Mouse (Mus musculus): ENCODE results near the gene Tagap1. TPM values are rescaled to one million over a fixed set of nuclear protein-coding genes. Genes with fewer than 3 reads are reported as not detected.
"Not testable (repeated sequence)": the region's sequence is repeated elsewhere in the genome, so short reads cannot be mapped to it uniquely, and the experiment has no call there.

Gene Tagap1
- polyA plus RNA-seq, 1 experiment from 2014 or later, result 29.7 TPM

- H3K27me3 ChIP-seq (replicated peaks; ENCODE audit: control insufficient read depth, insufficient read depth, low read length); H3K9me3 ChIP-seq (ENCODE audit: control insufficient read depth, low read length); ATAC-seq; H3K4me2 ChIP-seq (ENCODE audit: low read depth, low read length); H3K4me1 ChIP-seq (ENCODE audit: control insufficient read depth, insufficient read depth, low read length); H3K4me3 ChIP-seq (ENCODE audit: low read length); H3K36me3 ChIP-seq (ENCODE audit: control insufficient read depth, insufficient read depth, low read length); H3K9ac ChIP-seq (ENCODE audit: low read depth, low read length); H3K27ac ChIP-seq (ENCODE audit: low read length): not testable (repeated sequence)
- WGBS, result no CpG with 5 or more reads among the region's 6 CpGs
Observed at GRCm38 (mm10) chr17:6995504-6995903, 34.5 kb upstream of the Tagap1 start.

DNA sequence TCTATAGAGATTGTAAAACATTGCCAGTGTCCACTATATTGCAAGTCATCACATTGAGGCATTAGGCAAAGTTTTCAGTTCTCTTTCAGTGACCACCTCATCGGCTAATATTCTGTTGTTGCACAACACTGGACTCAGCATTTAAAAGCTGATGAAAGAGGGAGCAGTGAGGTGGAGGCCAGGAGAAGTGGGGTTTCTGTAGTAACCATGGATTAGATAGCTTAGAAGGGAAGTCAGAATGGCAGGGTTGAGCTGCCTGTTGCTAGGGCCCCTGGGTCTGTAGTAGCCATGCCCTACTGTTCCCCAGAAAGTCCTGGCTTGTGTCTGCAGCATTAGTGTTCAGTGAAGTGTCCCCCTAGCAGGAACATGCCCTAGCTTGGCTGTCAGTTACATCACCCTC is 25.2 kb upstream of the Tagap1 start:
- H3K4me3 ChIP-seq (ENCODE audit: low read length); H3K27me3 ChIP-seq (replicated peaks; ENCODE audit: control insufficient read depth, insufficient read depth, low read length); H3K4me1 ChIP-seq (ENCODE audit: control insufficient read depth, insufficient read depth, low read length); H3K9ac ChIP-seq (ENCODE audit: low read depth, low read length); H3K27ac ChIP-seq (ENCODE audit: low read length); H3K36me3 ChIP-seq (ENCODE audit: control insufficient read depth, insufficient read depth, low read length); H3K4me2 ChIP-seq (ENCODE audit: low read depth, low read length); H3K9me3 ChIP-seq (ENCODE audit: control insufficient read depth, low read length); ATAC-seq: not testable (repeated sequence)
- whole genome bisulfite sequencing, result 97% methylated on average over 1 of the region's 1 CpGs

DNA sequence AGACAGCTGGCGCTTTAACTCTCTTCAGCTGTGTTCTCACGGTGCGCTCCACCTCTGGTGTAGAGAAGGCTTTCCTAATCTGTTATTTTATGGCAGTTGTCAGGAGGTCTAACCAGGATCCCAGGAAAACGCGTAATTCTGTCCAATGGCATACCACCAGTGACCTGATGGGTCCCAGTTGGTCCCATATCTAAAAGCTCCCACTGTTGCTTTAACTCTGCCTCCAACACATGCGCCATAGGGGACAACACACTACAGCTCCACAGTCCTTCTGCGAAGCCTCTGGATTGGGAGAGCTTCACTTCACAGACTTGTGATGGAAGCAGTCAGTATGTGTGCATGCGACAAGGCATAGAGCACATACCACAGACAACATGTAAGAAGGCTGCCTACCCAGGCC is 19.2 kb upstream of the Tagap1 start:
- H3K9ac ChIP-seq (ENCODE audit: low read depth, low read length); H3K4me3 ChIP-seq (ENCODE audit: low read length); H3K36me3 ChIP-seq (ENCODE audit: control insufficient read depth, insufficient read depth, low read length); H3K4me1 ChIP-seq (ENCODE audit: control insufficient read depth, insufficient read depth, low read length); H3K9me3 ChIP-seq (ENCODE audit: control insufficient read depth, low read length); H3K27me3 ChIP-seq (replicated peaks; ENCODE audit: control insufficient read depth, insufficient read depth, low read length); H3K4me2 ChIP-seq (ENCODE audit: low read depth, low read length); ATAC-seq; H3K27ac ChIP-seq (ENCODE audit: low read length): not testable (repeated sequence)
- 86% methylated on average over 5 of the region's 8 CpGs for WGBS

DNA sequence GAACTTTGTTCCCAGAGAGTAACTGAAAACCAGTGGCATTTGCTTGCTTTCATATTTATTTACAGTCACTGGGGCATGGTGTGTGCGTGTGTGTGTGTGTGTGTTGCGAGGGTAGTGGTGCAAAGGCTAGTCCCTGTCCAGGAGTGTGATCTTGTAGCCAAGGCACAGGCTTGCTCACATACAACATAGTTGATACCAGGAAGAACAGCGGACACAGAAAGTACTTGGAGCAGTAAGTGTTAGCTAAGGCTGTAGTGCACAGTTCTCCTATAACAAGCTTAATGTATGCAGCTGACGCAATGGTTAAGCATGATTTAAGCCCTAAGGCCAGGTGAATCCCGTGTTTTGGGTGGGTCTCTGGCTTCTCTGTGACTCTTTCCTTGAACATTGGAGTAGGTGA is 18.4 kb upstream of the Tagap1 start:
- not testable (repeated sequence) for H3K36me3 ChIP-seq (ENCODE audit: control insufficient read depth, insufficient read depth, low read length); H3K27me3 ChIP-seq (replicated peaks; ENCODE audit: control insufficient read depth, insufficient read depth, low read length); H3K4me1 ChIP-seq (ENCODE audit: control insufficient read depth, insufficient read depth, low read length); H3K27ac ChIP-seq (ENCODE audit: low read length); H3K9me3 ChIP-seq (ENCODE audit: control insufficient read depth, low read length)
- H3K4me2 ChIP-seq (ENCODE audit: low read depth, low read length), result peak overlapping the region; percentile 44
- ATAC-seq, result peak; percentile 36; the same call in 1 of the 2 replicates
- peak overlapping the region; percentile 57 for H3K4me3 ChIP-seq (ENCODE audit: low read length)
- 11% methylated on average over 5 of the region's 5 CpGs for WGBS
- H3K9ac ChIP-seq (ENCODE audit: low read depth, low read length), result peak overlapping the region; percentile 73

- Histone ChIP-seq H3K9ac (ENCODE audit: low read depth, low read length) (peak within 1 kb of the TSS; percentile 73), H3K4me2 (ENCODE audit: low read depth, low read length) (peak within 1 kb of the TSS; percentile 49), H3K4me3 (ENCODE audit: low read length) (peak within 1 kb of the TSS; percentile 57)
- peak; percentile 99 for ATAC-seq
- not testable (repeated sequence) for H3K9me3 ChIP-seq (ENCODE audit: control insufficient read depth, low read length); H3K36me3 ChIP-seq (ENCODE audit: control insufficient read depth, insufficient read depth, low read length); H3K4me1 ChIP-seq (ENCODE audit: control insufficient read depth, insufficient read depth, low read length); H3K27ac ChIP-seq (ENCODE audit: low read length); H3K27me3 ChIP-seq (replicated peaks; ENCODE audit: control insufficient read depth, insufficient read depth, low read length)
- WGBS, result 0% methylated on average over 28 of the region's 68 CpGs
Observed at GRCm38 (mm10) chr17:6978287-6979248, 17.6 kb upstream of the Tagap1 start, which contains the start of gene Gm49721. Gene Gm49721, plus strand, starts transcription at chr17:6978904.

DNA sequence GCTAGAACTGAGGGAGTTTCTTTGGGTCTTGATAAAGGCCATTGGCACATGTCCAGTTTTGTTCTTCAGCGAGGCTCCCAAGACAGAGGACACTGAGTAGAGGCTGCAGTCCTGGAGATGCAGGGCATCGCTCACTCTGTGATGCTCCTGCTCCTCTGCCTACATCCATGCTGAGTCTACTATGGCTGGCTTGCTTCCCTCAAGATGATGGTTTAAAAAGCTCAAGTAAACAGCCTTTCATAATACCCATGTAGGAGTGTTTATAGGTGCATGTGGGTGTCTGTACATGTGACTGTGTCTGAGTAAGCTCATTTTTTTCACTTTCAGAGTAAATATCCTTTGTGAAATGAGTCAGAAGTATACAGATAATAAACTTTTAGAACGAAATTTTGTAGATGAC is 14.0 kb upstream of the Tagap1 start:
- H3K27me3 ChIP-seq (replicated peaks; ENCODE audit: control insufficient read depth, insufficient read depth, low read length); H3K36me3 ChIP-seq (ENCODE audit: control insufficient read depth, insufficient read depth, low read length); H3K4me2 ChIP-seq (ENCODE audit: low read depth, low read length); H3K4me3 ChIP-seq (ENCODE audit: low read length); H3K4me1 ChIP-seq (ENCODE audit: control insufficient read depth, insufficient read depth, low read length); ATAC-seq; H3K9ac ChIP-seq (ENCODE audit: low read depth, low read length); H3K9me3 ChIP-seq (ENCODE audit: control insufficient read depth, low read length); H3K27ac ChIP-seq (ENCODE audit: low read length): not testable (repeated sequence)
- 71% methylated on average over 2 of the region's 3 CpGs for WGBS

DNA sequence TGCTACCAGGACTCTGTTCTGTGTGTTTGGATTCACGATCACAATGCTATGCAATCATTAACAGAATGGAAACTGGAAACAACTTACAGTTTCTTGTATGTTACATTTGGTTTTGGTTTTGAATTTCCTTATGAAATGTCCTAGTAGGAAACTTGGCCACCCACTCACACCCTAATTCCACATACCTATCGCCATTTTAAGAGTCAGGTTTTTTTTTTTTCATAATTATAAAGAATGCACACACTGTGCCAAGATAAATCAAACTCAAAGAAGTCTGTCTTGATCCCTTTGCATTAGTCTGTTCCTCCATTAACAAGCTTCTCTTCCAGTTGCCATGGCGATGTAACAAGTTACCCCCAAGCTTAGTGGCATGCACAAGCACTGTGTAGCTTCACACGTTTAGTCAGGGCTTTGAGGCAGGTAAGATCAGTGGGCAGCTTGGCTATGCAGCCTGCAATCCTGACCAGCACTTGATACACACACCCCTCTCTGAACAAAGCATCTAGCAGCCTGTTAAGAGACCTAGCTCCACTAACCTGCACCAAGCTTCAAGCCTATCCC is 12.0 kb upstream of the Tagap1 start:
- H3K9me3 ChIP-seq (ENCODE audit: control insufficient read depth, low read length); H3K4me3 ChIP-seq (ENCODE audit: low read length); H3K27ac ChIP-seq (ENCODE audit: low read length); H3K27me3 ChIP-seq (replicated peaks; ENCODE audit: control insufficient read depth, insufficient read depth, low read length); H3K4me2 ChIP-seq (ENCODE audit: low read depth, low read length); H3K36me3 ChIP-seq (ENCODE audit: control insufficient read depth, insufficient read depth, low read length); ATAC-seq; H3K4me1 ChIP-seq (ENCODE audit: control insufficient read depth, insufficient read depth, low read length); H3K9ac ChIP-seq (ENCODE audit: low read depth, low read length): not testable (repeated sequence)
- WGBS, result 76% methylated on average over 4 of the region's 4 CpGs

- H3K36me3 ChIP-seq (ENCODE audit: control insufficient read depth, insufficient read depth, low read length), result not testable (repeated sequence)
- 79% methylated on average over 8 of the region's 8 CpGs for WGBS
Observed at GRCm38 (mm10) chr17:6971238-6971637, 10.3 kb upstream of the Tagap1 start.

GRCm38 (mm10) chr17:6970334-6970733 is 9.4 kb upstream of the Tagap1 start, which contains the start of gene Rnaset2b:
Gene Rnaset2b, plus strand, starts transcription at chr17:6970634.
- H3K27ac ChIP-seq (ENCODE audit: low read length); H3K4me3 ChIP-seq (ENCODE audit: low read length); H3K9me3 ChIP-seq (ENCODE audit: control insufficient read depth, low read length); H3K4me1 ChIP-seq (ENCODE audit: control insufficient read depth, insufficient read depth, low read length); ATAC-seq; H3K36me3 ChIP-seq (ENCODE audit: control insufficient read depth, insufficient read depth, low read length); H3K9ac ChIP-seq (ENCODE audit: low read depth, low read length); H3K27me3 ChIP-seq (replicated peaks; ENCODE audit: control insufficient read depth, insufficient read depth, low read length); H3K4me2 ChIP-seq (ENCODE audit: low read depth, low read length): not testable (repeated sequence)
- WGBS, result no CpG with 5 or more reads among the region's 8 CpGs

More at GRCm38 (mm10) chr17:6971238-6971637, 10.3 kb upstream of the Tagap1 start:
- not testable (repeated sequence) for H3K9ac ChIP-seq (ENCODE audit: low read depth, low read length); H3K9me3 ChIP-seq (ENCODE audit: control insufficient read depth, low read length); H3K27ac ChIP-seq (ENCODE audit: low read length); H3K4me2 ChIP-seq (ENCODE audit: low read depth, low read length); H3K4me1 ChIP-seq (ENCODE audit: control insufficient read depth, insufficient read depth, low read length); ATAC-seq; H3K4me3 ChIP-seq (ENCODE audit: low read length); H3K27me3 ChIP-seq (replicated peaks; ENCODE audit: control insufficient read depth, insufficient read depth, low read length)

Data from intestine, embryonic 16.5 days (tissue).